Comparison of ENCODE assay signal across 17 mouse cellular contexts in genomic region chr7:100688471-100688870, GRCm38 (mm10). TPM values are rescaled to one million over a fixed set of nuclear protein-coding genes. Genes with fewer than 3 reads are reported as not detected.
A peak's percentile ranks its signal among the peaks of the same experiment; 100 is the strongest.
DNase-seq lines count a peak whose midpoint lies in the region; ATAC-seq and TF ChIP-seq lines count a peak whose summit lies in the region.
"Had no signal": no experiment of that assay in that cellular context is flagged by ENCODE, and none has a peak within 500 bp of the region (broad histone marks: within the 10 kb centered on the region; RNA-seq: fewer than 3 reads in every experiment).

No protein-coding gene starts in this region.

- no peak overlapping the region for H3K4me2 ChIP-seq in stomach, embryonic 16.5 days (ENCODE audit: low read depth, low read length)
- H3K4me2 ChIP-seq in stomach, postnatal 0 days (replicated peaks; ENCODE audit: low read depth): no peak overlapping the region
- H3K4me2 ChIP-seq in forebrain, embryonic 12.5 days: no peak overlapping the region
- H3K4me2 ChIP-seq: forebrain, embryonic 13.5 days; heart, embryonic 12.5 days; hindbrain, embryonic 15.5 days had no signal

- no peak overlapping the region for H3K27ac ChIP-seq in stomach, embryonic 16.5 days (ENCODE audit: low read length)
- no peak overlapping the region for H3K27ac ChIP-seq in stomach, postnatal 0 days (replicated peaks)
- no peak overlapping the region for H3K27ac ChIP-seq in forebrain, embryonic 12.5 days
- H3K27ac ChIP-seq: forebrain, embryonic 13.5 days; hindbrain, embryonic 15.5 days had no signal

- 77% methylated on average over 7 of the region's 7 CpGs for WGBS in stomach, embryonic 16.5 days
- WGBS in stomach, postnatal 0 days: 71% methylated on average over 7 of the region's 7 CpGs
- WGBS in large intestine, adult 2 months: 25% methylated on average over 7 of the region's 7 CpGs
- WGBS in forebrain, embryonic 12.5 days: 88% methylated on average over 7 of the region's 7 CpGs

- DNase-seq in gastrocnemius, postnatal 14 days: peak; percentile 19
- no peak for DNase-seq in gastrocnemius, postnatal 36 days
- DNase-seq in stomach, postnatal 0 days (ENCODE audit: low spot score): no peak
- DNase-seq in large intestine, adult 2 months (ENCODE audit: low read depth, low spot score): peak; percentile 64
- no peak for DNase-seq in left cerebral cortex, adult 18-20 months (ENCODE audit: low spot score in 2 of 2)
- DNase-seq: adrenal gland, adult 8-10 months; adrenal gland, postnatal 36 days; cerebellum, adult 2 months; cerebellum, postnatal 10 days; forebrain, postnatal 0 days; heart, postnatal 36 days had no signal

- H3K9me3 ChIP-seq in stomach, embryonic 16.5 days (replicated peaks; ENCODE audit: control insufficient read depth, low read length): 0 out of 2 replicates have a peak, but pooled peaks cover 3% of the 10 kb centered on the region
- no peaks in the 10 kb centered on the region for H3K9me3 ChIP-seq in stomach, postnatal 0 days (ENCODE audit: control insufficient read depth, low read length)
- no peaks in the 10 kb centered on the region for H3K9me3 ChIP-seq in forebrain, embryonic 12.5 days
- H3K9me3 ChIP-seq: forebrain, embryonic 13.5 days; heart, embryonic 12.5 days; hindbrain, embryonic 15.5 days had no signal

- H3K36me3 ChIP-seq in stomach, embryonic 16.5 days (ENCODE audit: control insufficient read depth, insufficient read depth, low read length): no peaks in the 10 kb centered on the region
- H3K36me3 ChIP-seq in stomach, postnatal 0 days (ENCODE audit: control insufficient read depth, insufficient read depth, low read length): no peaks in the 10 kb centered on the region
- H3K36me3 ChIP-seq in forebrain, embryonic 12.5 days (replicated peaks): no peaks in the 10 kb centered on the region
- H3K36me3 ChIP-seq: heart, embryonic 12.5 days; hindbrain, embryonic 15.5 days had no signal

- no peak for TF ChIP-seq EP300 in stomach, postnatal 0 days (optimal IDR thresholded peaks at IDR 0.05)

- no peak overlapping the region for H3K4me3 ChIP-seq in stomach, embryonic 16.5 days (replicated peaks; ENCODE audit: low read length)
- no peak overlapping the region for H3K4me3 ChIP-seq in stomach, postnatal 0 days (ENCODE audit: low read depth, low read length)
- no peak overlapping the region for H3K4me3 ChIP-seq in forebrain, embryonic 12.5 days (replicated peaks)
- H3K4me3 ChIP-seq: forebrain, embryonic 13.5 days; heart, embryonic 12.5 days; hindbrain, embryonic 15.5 days had no signal

- ATAC-seq in stomach, embryonic 16.5 days (ENCODE audit: insufficient read depth, low FRiP score): 0 out of 2 replicates have a peak, but pooled peaks have one; percentile 33
- ATAC-seq in stomach, postnatal 0 days (ENCODE audit: low FRiP score, low TSS enrichment): no peak
- no peak for ATAC-seq in forebrain, embryonic 12.5 days (ENCODE audit: low FRiP score)
- ATAC-seq: forebrain, embryonic 13.5 days; forebrain, postnatal 0 days; intestine, embryonic 16.5 days had no signal

- H3K27me3 ChIP-seq in stomach, embryonic 16.5 days (ENCODE audit: control insufficient read depth, insufficient read depth, low read length): no peaks in the 10 kb centered on the region
- no peaks in the 10 kb centered on the region for H3K27me3 ChIP-seq in stomach, postnatal 0 days (ENCODE audit: control insufficient read depth, insufficient read depth, low read length)
- no peaks in the 10 kb centered on the region for H3K27me3 ChIP-seq in forebrain, embryonic 12.5 days
- H3K27me3 ChIP-seq: forebrain, embryonic 13.5 days; heart, embryonic 12.5 days; hindbrain, embryonic 15.5 days had no signal

- TF ChIP-seq CTCF in stomach, postnatal 0 days (IDR thresholded peaks at IDR 0.05; ENCODE audit: low read depth): no peak

- no peak overlapping the region for H3K9ac ChIP-seq in stomach, embryonic 16.5 days (ENCODE audit: low read length)
- H3K9ac ChIP-seq in stomach, postnatal 0 days (ENCODE audit: low read length): no peak overlapping the region
- no peak overlapping the region for H3K9ac ChIP-seq in forebrain, embryonic 12.5 days
- H3K9ac ChIP-seq: forebrain, embryonic 13.5 days; forebrain, postnatal 0 days; heart, embryonic 12.5 days; hindbrain, embryonic 15.5 days had no signal

- intact Hi-C loops in gastrocnemius, postnatal 14 days (cut with DNase I; ENCODE audit: low total_unique reads): loop anchor here (5.0 kb wide), 1 partner anchor 109 kb away; no protein-coding TSS in a partner anchor
- intact Hi-C loops in gastrocnemius, postnatal 36 days (cut with DNase I): no loop called here

- H3K4me1 ChIP-seq in stomach, embryonic 16.5 days (ENCODE audit: control insufficient read depth, insufficient read depth, low read length): no peaks in the 10 kb centered on the region
- no peaks in the 10 kb centered on the region for H3K4me1 ChIP-seq in stomach, postnatal 0 days (replicated peaks; ENCODE audit: control insufficient read depth, insufficient read depth)
- no peaks in the 10 kb centered on the region for H3K4me1 ChIP-seq in forebrain, embryonic 12.5 days
- H3K4me1 ChIP-seq: forebrain, embryonic 13.5 days; heart, embryonic 12.5 days; hindbrain, embryonic 15.5 days had no signal

RNA-seq across cellular contexts. Expression of gene Fam168a, which starts 18.0 kb away (rescaled TPM):
- total RNA-seq in gastrocnemius, postnatal 14 days (2021): 10 to 100 TPM; 40.1 to 44.0 TPM
- 10 to 100 TPM; 33.8 to 37.1 TPM for total RNA-seq in gastrocnemius, postnatal 36 days (2021)
- 34.2 and 35.7 TPM in 2 replicates for polyA plus RNA-seq in stomach, embryonic 16.5 days (2015; fragmentation: Nextera tagmentation; extraction: Ambion mirVana)
- polyA plus RNA-seq in stomach, postnatal 0 days (2015; fragmentation: Nextera tagmentation; extraction: Ambion mirVana): 15.5 and 17.4 TPM in 2 replicates
- 11.3 and 27.5 TPM in 2 replicates for polyA plus RNA-seq in large intestine, adult 2 months (2012; rRNA removed)
- polyA plus RNA-seq in forebrain, embryonic 12.5 days (2016; fragmentation: Nextera tagmentation; extraction: Ambion mirVana): 63.9 and 72.6 TPM in 2 replicates
- 100 to 1,000 TPM; 198 to 207 TPM for total RNA-seq in left cerebral cortex, adult 18-20 months (2021)

RNA-seq across cellular contexts. Expression of gene Plekhb1, which starts 26.3 kb away (rescaled TPM):
- 10 to 100 TPM; 14.6 to 30.6 TPM for total RNA-seq in gastrocnemius, postnatal 14 days (2021)
- total RNA-seq in gastrocnemius, postnatal 36 days (2021): 10 to 100 TPM; 24.3 to 27.6 TPM
- polyA plus RNA-seq in stomach, embryonic 16.5 days (2015; fragmentation: Nextera tagmentation; extraction: Ambion mirVana): 13.8 and 13.9 TPM in 2 replicates
- polyA plus RNA-seq in stomach, postnatal 0 days (2015; fragmentation: Nextera tagmentation; extraction: Ambion mirVana): 8.7 and 10.4 TPM in 2 replicates
- 8.4 and 9.1 TPM in 2 replicates for polyA plus RNA-seq in large intestine, adult 2 months (2012; rRNA removed)
- polyA plus RNA-seq in forebrain, embryonic 12.5 days (2016; fragmentation: Nextera tagmentation; extraction: Ambion mirVana): 4.4 and 6.3 TPM in 2 replicates
- total RNA-seq in left cerebral cortex, adult 18-20 months (2021): 100 to 1,000 TPM; 174 to 178 TPM

Comparison
In these comparisons a context has a peak if more than half of its experiments do, and no peak if none do; other contexts are left out.
1. DNase-seq: peak in gastrocnemius, postnatal 14 days (single experiment) and large intestine, adult 2 months (single experiment); none in gastrocnemius, postnatal 36 days (0 of 2), stomach, postnatal 0 days (single experiment) and left cerebral cortex, adult 18-20 months (0 of 2).